Mouse (Mus musculus) heart, postnatal 14 days (tissue): ENCODE data around the gene Nkapl. TPM values are rescaled to one million over a fixed set of nuclear protein-coding genes. Genes with fewer than 3 reads are reported as not detected.

Source experiments
- DNase-seq, 2 experiments: peaks; one replicate each; pipeline ENCODE4 v3.0.0; 2021 to 2022
- intact Hi-C: fragments of 180-260 bp; cut with DNase I; formaldehyde crosslinking; loops from one replicate; pipeline ENCODE4 v1.15.1; 2025
- microRNA-seq, 2 experiments: library from miRNA; unstranded; fragments of <30 nt; microRNA quantifications; one replicate each; pipeline ENCODE4 v1.2.0; 2021 to 2022
- total RNA-seq, 2 experiments: library from RNA; stranded (reverse); gene quantifications; 2 replicates each; pipeline ENCODE4 v1.2.3; 2021

Nkapl gene
- total RNA-seq, 2 experiments from 2014 or later, result 0.59 to 0.88 TPM

GRCm38 (mm10) chr13:21440503-21441206, 27.7 kb downstream of the Nkapl start, which contains the start of gene Pgbd1:
TSS of gene Pgbd1 (minus strand) at chr13:21441058.
- intact Hi-C loops, result no loop called here
- DNase-seq, result peak; percentile 52 to 63

DNA sequence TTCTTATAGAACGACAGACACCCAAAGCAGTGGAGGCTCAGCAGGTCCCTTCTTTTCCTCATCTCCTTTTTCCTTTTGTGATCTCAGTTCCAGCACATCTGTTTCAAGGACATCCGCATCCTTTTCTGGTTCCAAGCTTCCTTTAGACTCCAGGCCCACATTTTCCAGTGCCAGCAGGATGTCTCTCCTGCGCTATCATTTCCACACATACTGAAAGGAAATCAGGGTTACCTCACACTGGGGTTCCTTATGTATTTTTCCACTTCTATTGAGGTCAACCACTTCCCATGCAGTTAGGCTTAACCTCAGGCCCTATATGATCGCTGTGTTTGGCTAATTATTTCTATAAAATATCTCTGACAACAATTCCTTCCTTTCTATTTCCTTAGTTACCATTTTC, 32.8 kb downstream of the Nkapl start:
- intact Hi-C loops, result loop anchor here (2.0 kb wide), 1 partner anchor 25 kb away; no protein-coding TSS in a partner anchor
- no peak for DNase-seq

DNA sequence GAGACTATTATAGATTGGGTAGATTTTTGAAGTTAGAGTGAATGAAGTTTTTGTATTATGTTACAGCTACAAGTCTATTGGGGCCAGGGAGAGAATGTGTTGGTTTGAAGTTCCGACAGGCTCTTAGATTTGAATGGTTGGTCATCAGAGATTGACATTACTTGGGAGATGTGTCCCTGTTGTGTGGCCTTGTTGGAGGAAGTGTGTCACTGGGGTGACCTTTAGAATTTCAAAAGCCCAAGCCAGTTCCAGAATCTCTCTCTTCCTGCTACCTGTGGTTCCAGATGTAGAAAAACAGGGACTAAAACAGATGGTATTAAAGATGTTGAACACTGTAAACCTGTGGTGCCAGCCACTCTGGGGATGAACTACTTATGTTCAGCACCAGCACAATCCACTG, 40.7 kb downstream of the Nkapl start:
- intact Hi-C loops, result no loop called here
- no peak for DNase-seq

DNA sequence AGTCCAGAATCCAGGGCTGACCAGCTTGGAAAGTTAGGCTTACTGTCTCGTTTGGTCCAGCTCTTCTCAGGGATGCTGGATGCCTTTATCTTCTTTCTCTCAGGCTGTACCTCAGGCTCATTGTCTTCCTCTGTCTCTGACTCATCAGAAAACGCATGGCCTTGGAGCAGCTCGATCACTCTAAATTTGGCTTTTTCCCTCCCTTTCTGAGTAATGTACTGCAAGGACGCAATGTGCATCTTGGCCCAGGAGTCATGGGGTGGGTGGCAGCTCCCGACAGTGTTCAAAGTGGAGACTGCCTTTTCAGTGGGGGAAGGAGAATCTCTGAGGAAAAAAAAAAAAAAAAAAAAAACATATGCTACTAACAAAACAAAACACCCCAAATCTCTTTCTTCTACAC, 45.0 kb downstream of the Nkapl start:
- intact Hi-C loops, result no loop called here
- no peak for DNase-seq

DNA sequence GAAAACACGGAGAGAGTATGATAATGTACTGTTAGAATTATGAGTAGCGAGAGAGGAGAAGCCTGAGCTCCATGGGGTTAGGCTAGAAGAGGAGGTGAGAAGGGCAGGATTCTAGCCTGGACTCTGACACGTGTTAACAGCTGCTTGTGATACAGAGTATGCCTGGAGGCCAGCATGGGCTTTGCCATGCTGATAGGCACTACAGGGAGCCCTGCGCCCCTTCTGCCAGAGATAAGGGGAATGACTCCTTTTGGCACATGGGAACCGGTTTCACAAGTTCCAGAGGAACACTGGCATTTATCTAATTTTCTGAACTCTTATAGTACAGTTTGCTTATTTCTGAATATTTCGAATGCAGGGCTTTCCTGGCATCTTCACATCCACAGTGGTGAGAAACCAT, 49.4 kb downstream of the Nkapl start:
- no peak for DNase-seq

GRCm38 (mm10) chr13:21417298-21418010, 50.9 kb downstream of the Nkapl start:
- DNase-seq, result no peak
- intact Hi-C loops, result no loop called here

More for the DNA sequence above, 49.4 kb downstream of the Nkapl start:
- intact Hi-C loops, result no loop called here

Small RNA genes within 50 kb of the gene (microRNA-seq; reads per million reads assigned to microRNA genes)
- gene Mir1896, result 0 reads per million in 2 experiments

Other genes starting within 250 kb of the Nkapl start
- gene Gpx5, start 175.8 kb downstream of the Nkapl start, total RNA-seq, result not detected
- not detected for gene Gpx6, start 156.4 kb downstream of the Nkapl start, total RNA-seq
- not detected for gene Olfr1367, start 121.6 kb downstream of the Nkapl start, total RNA-seq
- gene Zscan12, start 105.7 kb downstream of the Nkapl start, total RNA-seq, result 1 to 10 TPM; 4.6 to 4.9 TPM
- gene Zkscan3, start 65.8 kb downstream of the Nkapl start, total RNA-seq, result 10 to 100 TPM; 34.3 to 38.2 TPM
- under 1 TPM; 0.32 to 0.60 TPM for gene Pgbd1, start 27.5 kb downstream of the Nkapl start, total RNA-seq
- gene Zscan26, start 14.8 kb downstream of the Nkapl start, total RNA-seq, result 10 to 100 TPM; 21.7 to 24.1 TPM
- 1 to 10 TPM in 1 of 2 experiments, under 1 TPM in 1; 0.93 to 1.3 TPM for gene Zkscan4, start 10.4 kb upstream of the Nkapl start, total RNA-seq
- not detected for gene Gm10065, start 10.9 kb upstream of the Nkapl start, total RNA-seq
- gene AK157302, start 26.7 kb upstream of the Nkapl start, total RNA-seq, result 10 to 100 TPM; 25.3 to 25.6 TPM
- 100 to 1,000 TPM; 233 to 256 TPM for gene Gm11273, start 32.9 kb upstream of the Nkapl start, total RNA-seq
- gene Zkscan8, start 62.6 kb upstream of the Nkapl start, total RNA-seq, result 10 to 100 TPM; 11.7 to 12.3 TPM
- gene Olfr1366, start 74.3 kb upstream of the Nkapl start, total RNA-seq, result not detected
- gene Olfr1535, start 91.4 kb upstream of the Nkapl start, total RNA-seq, result not detected
- not detected for gene Olfr1364, start 113.2 kb upstream of the Nkapl start, total RNA-seq
- gene Olfr1362, start 145.5 kb upstream of the Nkapl start, total RNA-seq, result not detected
- gene Olfr11, start 174.0 kb upstream of the Nkapl start, total RNA-seq, result not detected
- not detected for gene Olfr1361, start 194.9 kb upstream of the Nkapl start, total RNA-seq
- gene Olfr1360, start 208.9 kb upstream of the Nkapl start, total RNA-seq, result not detected
- gene Olfr1359, start 229.6 kb upstream of the Nkapl start, total RNA-seq, result not detected
- gene Hist1h2bl, start 247.6 kb upstream of the Nkapl start, total RNA-seq, result 100 to 1,000 TPM in 1 of 2 experiments, 10 to 100 TPM in 1; 66.3 to 130 TPM
- gene Hist1h2ai, start 247.9 kb upstream of the Nkapl start, total RNA-seq, result 100 to 1,000 TPM in 1 of 2 experiments, 10 to 100 TPM in 1; 51.5 to 150 TPM
- gene Hist1h3h, start 249.2 kb upstream of the Nkapl start, total RNA-seq, result 100 to 1,000 TPM in 1 of 2 experiments, 10 to 100 TPM in 1; 82.7 to 215 TPM